Mouse (Mus musculus) embryonic facial prominence, embryonic 12.5 days (tissue): Measurements from ENCODE around the gene Hist1h1a. TPM values are rescaled to one million over a fixed set of nuclear protein-coding genes. Genes with fewer than 3 reads are reported as not detected.
"Not testable (repeated sequence)": the region's sequence is repeated elsewhere in the genome, so short reads cannot be mapped to it uniquely, and the experiment has no call there.

Source experiments
- ATAC-seq: fragments of 200-750 bp; cut with Nextera tagmentation; 2 replicates; pipeline ENCODE4 v1.8.0; 2017; ENCODE audit not compliant: insufficient number of reproducible peaks, insufficient read depth, low FRiP score, low TSS enrichment
- H3K27ac ChIP-seq: fragments of 300-500 bp; sonication (generic); 2 replicates; pipeline ENCODE4 v1.5.1; 2016; ENCODE audit warnings: mild to moderate bottlenecking
- H3K27me3 ChIP-seq: fragments of 300-500 bp; sonication (generic); 2 replicates; pipeline ENCODE4 v1.6.1; 2016; ENCODE audit warnings: mild to moderate bottlenecking, moderate library complexity
- H3K36me3 ChIP-seq: fragments of 300-500 bp; sonication (generic); 2 replicates; pipeline ENCODE4 v1.6.1; 2016; ENCODE audit warnings: mild to moderate bottlenecking
- H3K4me1 ChIP-seq: fragments of 300-500 bp; sonication (generic); 2 replicates; pipeline ENCODE4 v1.6.1; 2016
- H3K4me2 ChIP-seq: fragments of 300-500 bp; sonication (generic); replicated peaks from 2 replicates; pipeline ENCODE4 v1.6.1; 2016; ENCODE audit warnings: mild to moderate bottlenecking, moderate library complexity
- H3K4me3 ChIP-seq: fragments of 300-500 bp; sonication (generic); 2 replicates; pipeline ENCODE4 v1.5.1; 2016; ENCODE audit warnings: mild to moderate bottlenecking
- H3K9ac ChIP-seq: fragments of 300-500 bp; sonication (generic); 2 replicates; pipeline ENCODE4 v1.6.1; 2016; ENCODE audit warnings: mild to moderate bottlenecking, moderate library complexity
- H3K9me3 ChIP-seq: fragments of 300-500 bp; sonication (generic); 2 replicates; pipeline ENCODE4 v1.6.1; 2016; ENCODE audit warnings: mild to moderate bottlenecking, moderate library complexity
- WGBS: fragments of 180-500 bp; shearing (Covaris S2); methylation state at CpG from one replicate; pipeline ENCODE4 v1.1.7; 2016; 5-methylcytosine and 5-hydroxymethylcytosine counted together
- polyA plus RNA-seq: library from polyadenylated mRNA; unstranded; fragments of >200 nt; fragmentation: Nextera tagmentation; extraction: Ambion mirVana; gene quantifications from 2 replicates; pipeline ENCODE4 v1.2.1, GENCODE M21; 2016

Hist1h1a gene
- polyA plus RNA-seq, 1 experiment from 2014 or later: 4.0 TPM

DNA sequence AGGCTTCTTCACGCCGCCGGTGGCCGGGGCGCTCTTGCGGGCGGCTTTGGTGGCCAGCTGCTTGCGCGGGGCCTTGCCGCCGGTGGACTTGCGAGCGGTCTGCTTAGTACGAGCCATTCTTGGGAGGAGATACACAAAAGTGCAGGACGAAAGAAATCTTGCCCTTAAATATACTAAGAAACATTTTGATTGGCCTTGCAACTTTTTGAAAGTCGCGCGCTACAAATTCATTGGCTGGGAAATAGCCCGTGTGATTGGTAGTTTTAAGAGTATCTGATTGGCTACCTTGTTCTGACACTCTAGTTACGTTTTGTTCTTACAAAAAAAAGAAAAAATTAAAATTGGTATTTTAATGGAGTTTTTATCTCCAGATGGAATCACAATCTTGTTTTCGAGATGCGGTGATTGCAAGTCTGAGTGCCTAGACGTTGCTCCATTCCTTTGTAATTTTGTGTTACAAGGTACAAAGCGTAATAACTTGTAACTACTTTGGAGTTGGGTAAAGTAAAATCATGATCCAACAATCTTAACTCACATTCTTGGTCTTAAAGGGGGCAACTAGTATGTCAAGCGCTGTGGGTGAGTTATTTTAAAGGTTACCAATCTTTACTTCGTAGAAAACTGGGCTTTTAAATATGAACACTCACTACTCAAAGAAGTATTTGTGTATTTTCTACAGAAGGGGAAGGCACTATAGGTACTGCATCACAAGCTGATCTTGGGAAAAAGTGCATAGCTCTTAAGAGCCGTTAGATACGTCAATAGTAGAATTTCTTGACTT, 17.9 kb upstream of the Hist1h1a start, which contains the start of gene Hist1h3c:
Gene Hist1h3c (minus strand): TSS at position 222 of the 781 bp plus-strand sequence.
- Histone ChIP-seq H3K4me3 (peak within 1 kb of the TSS; percentile 40), H3K9ac (peak within 1 kb of the TSS; percentile 60), H3K4me1 (peaks cover 15% of the 10 kb centered on the region; the same call in 1 of the 2 replicates), H3K27me3 (no peaks in the 10 kb centered on the region), H3K4me2 (peak within 1 kb of the TSS; percentile 66), H3K36me3 (no peaks in the 10 kb centered on the region), H3K27ac (peak within 1 kb of the TSS; percentile 98), H3K9me3 (no peaks in the 10 kb centered on the region)
- WGBS: under 1% methylated on average over 24 of the region's 28 CpGs
- ATAC-seq: peak; percentile 55; the same call in 1 of the 2 replicates

GRCm38 (mm10) chr13:23746201-23747080, 17.0 kb upstream of the Hist1h1a start, which contains the start of gene Hist1h2bb:
TSS of gene Hist1h2bb (plus strand) at chr13:23746734.
- ATAC-seq: peak; percentile 92
- peak within 1 kb of the TSS; percentile 54 for H3K9ac ChIP-seq
- under 1% methylated on average over 43 of the region's 58 CpGs for WGBS
- not testable (repeated sequence) for H3K9me3 ChIP-seq, H3K27me3 ChIP-seq, H3K36me3 ChIP-seq
- peak within 1 kb of the TSS; percentile 66 for H3K4me2 ChIP-seq
- H3K4me1 ChIP-seq: peaks cover 10% of the 10 kb centered on the region; the same call in 1 of the 2 replicates
- peak within 1 kb of the TSS; percentile 40 for H3K4me3 ChIP-seq
- H3K27ac ChIP-seq: peak within 1 kb of the TSS; percentile 98

GRCm38 (mm10) chr13:23747081-23747891, 16.2 kb upstream of the Hist1h1a start:
- peaks cover 10% of the 10 kb centered on the region; the same call in 1 of the 2 replicates for H3K4me1 ChIP-seq
- H3K27ac ChIP-seq: peak overlapping the region; percentile 98
- WGBS: 4% methylated on average over 13 of the region's 13 CpGs
- H3K4me3 ChIP-seq: peak overlapping the region; percentile 40
- H3K4me2 ChIP-seq: peak overlapping the region; percentile 66
- no peaks in the 10 kb centered on the region for H3K27me3 ChIP-seq
- H3K9ac ChIP-seq: peak overlapping the region; percentile 46
- no peaks in the 10 kb centered on the region for H3K9me3 ChIP-seq
- no peaks in the 10 kb centered on the region for H3K36me3 ChIP-seq
- ATAC-seq: no peak

- no peak for ATAC-seq
Observed at GRCm38 (mm10) chr13:23747892-23748288, 15.6 kb upstream of the Hist1h1a start.

DNA sequence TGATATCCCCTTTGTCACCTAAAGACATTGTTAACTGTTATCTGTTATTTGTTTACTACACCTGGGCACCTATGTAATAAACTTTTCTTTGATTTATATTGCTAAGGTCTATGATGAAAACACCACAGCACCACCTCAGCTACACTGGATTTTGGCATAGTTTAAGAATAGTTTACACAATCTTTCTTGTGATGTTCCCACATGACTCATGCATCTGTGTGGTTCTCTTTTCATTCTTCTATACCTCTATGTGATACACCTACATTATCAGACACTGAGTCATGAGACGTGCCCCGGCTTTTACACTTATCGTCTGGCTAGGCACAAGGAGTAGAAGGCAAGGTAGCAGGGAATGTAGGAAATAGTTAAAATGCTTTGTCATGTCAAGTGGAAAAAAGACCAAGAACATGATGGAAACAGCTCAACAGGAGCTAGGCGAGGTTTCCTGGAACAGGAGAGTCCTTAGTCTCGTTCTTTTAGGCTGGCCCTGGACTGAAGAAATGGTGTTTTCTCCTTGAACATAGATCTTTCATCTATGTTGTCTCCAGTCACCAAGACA, 13.8 kb upstream of the Hist1h1a start:
- Histone ChIP-seq H3K27ac (peak overlapping the region; percentile 90), H3K9me3 (no peaks in the 10 kb centered on the region), H3K27me3 (no peaks in the 10 kb centered on the region), H3K4me3 (no peak overlapping the region), H3K9ac (no peak overlapping the region), H3K4me2 (no peak overlapping the region), H3K36me3 (no peaks in the 10 kb centered on the region), H3K4me1 (peaks cover 5% of the 10 kb centered on the region; the same call in 1 of the 2 replicates)
- 89% methylated on average over 5 of the region's 5 CpGs for WGBS
- ATAC-seq: no peak

More at GRCm38 (mm10) chr13:23747892-23748288, 15.6 kb upstream of the Hist1h1a start:
- no peaks in the 10 kb centered on the region for H3K27me3 ChIP-seq
- H3K4me2 ChIP-seq: peak overlapping the region; percentile 66
- H3K36me3 ChIP-seq: no peaks in the 10 kb centered on the region
- peaks cover 10% of the 10 kb centered on the region; the same call in 1 of the 2 replicates for H3K4me1 ChIP-seq
- H3K4me3 ChIP-seq: peak overlapping the region; percentile 9; the same call in 1 of the 2 replicates
- H3K9ac ChIP-seq: 0 out of 2 replicates have a peak overlapping the region, but pooled peaks have one; percentile 5
- H3K9me3 ChIP-seq: no peaks in the 10 kb centered on the region
- H3K27ac ChIP-seq: peak overlapping the region; percentile 98
- 7% methylated on average over 4 of the region's 4 CpGs for WGBS

GRCm38 (mm10) chr13:23750839-23751477, 12.5 kb upstream of the Hist1h1a start, which contains the start of gene Hist1h2ab:
TSS of gene Hist1h2ab (plus strand) at chr13:23751126.
- peak within 1 kb of the TSS; percentile 58 for H3K9ac ChIP-seq
- H3K27ac ChIP-seq: peak within 1 kb of the TSS; percentile 96
- peak within 1 kb of the TSS; percentile 42 for H3K4me3 ChIP-seq
- ATAC-seq: 0 out of 2 replicates have a peak, but pooled peaks have one; percentile 22
- H3K4me2 ChIP-seq: peak within 1 kb of the TSS; percentile 55
- H3K36me3 ChIP-seq, H3K4me1 ChIP-seq, H3K9me3 ChIP-seq, H3K27me3 ChIP-seq: not testable (repeated sequence)
- 1% methylated on average over 27 of the region's 47 CpGs for WGBS

DNA sequence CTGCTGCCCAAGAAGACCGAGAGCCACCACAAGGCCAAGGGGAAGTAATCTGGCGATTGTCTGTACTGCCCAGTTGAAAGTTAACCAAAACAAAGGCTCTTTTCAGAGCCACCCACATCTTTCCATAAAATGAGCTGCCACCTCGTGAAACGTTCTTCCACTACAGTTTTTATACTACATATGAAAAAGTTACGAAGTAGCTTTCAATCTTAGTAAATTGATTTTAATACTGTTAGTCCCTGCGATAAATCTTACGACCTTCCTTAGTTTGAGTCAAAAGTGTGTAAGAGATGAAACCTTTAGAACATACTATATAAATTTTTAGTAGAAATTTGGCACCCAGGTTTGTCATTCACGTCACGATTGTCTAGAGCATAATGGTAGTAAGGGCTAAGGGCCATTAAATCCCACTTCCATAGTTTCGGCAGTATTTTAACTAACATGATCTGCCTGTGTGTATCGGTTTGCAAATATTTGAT, 11.9 kb upstream of the Hist1h1a start:
- WGBS: under 1% methylated on average over 11 of the region's 11 CpGs
- Histone ChIP-seq H3K27me3 (no peaks in the 10 kb centered on the region), H3K27ac (peak overlapping the region; percentile 96), H3K4me2 (peak overlapping the region; percentile 55), H3K9ac (peak overlapping the region; percentile 58), H3K36me3 (no peaks in the 10 kb centered on the region), H3K4me1 (peaks cover 5% of the 10 kb centered on the region; the same call in 1 of the 2 replicates), H3K9me3 (no peaks in the 10 kb centered on the region), H3K4me3 (peak overlapping the region; percentile 42)
- ATAC-seq: no peak

- H3K36me3 ChIP-seq, H3K9me3 ChIP-seq, H3K27me3 ChIP-seq, H3K4me1 ChIP-seq: not testable (repeated sequence)
- Histone ChIP-seq H3K4me3 (peak within 1 kb of the TSS; percentile 42), H3K4me2 (peak within 1 kb of the TSS; percentile 57), H3K9ac (peak within 1 kb of the TSS; percentile 59), H3K27ac (peak within 1 kb of the TSS; percentile 96)
- peak; percentile 88 for ATAC-seq
- WGBS: 1% methylated on average over 22 of the region's 47 CpGs
Observed at GRCm38 (mm10) chr13:23752067-23752741, 11.3 kb upstream of the Hist1h1a start, which contains the start of gene Hist1h3b. TSS of gene Hist1h3b (plus strand) at chr13:23752267.

DNA sequence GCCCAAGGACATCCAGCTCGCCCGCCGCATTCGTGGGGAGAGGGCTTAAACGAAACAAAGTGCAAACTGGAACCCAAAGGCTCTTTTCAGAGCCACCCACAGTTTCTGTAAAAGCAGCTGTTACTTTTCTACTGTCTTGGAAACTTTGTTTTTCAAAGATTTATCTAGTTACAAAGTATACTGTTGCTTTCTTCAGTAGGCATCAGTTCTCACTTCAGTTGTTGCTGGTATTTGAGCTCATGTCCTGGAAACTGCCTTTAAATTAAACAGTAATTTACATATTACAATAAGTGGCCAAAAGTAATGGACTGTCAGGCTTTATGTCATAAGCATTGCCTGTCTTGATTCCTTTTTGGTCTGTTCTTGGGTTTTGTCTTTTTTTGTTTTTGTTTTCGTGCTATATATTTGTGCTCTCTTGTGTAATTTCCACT, 10.7 kb upstream of the Hist1h1a start:
- Histone ChIP-seq H3K36me3 (no peaks in the 10 kb centered on the region), H3K4me2 (peak overlapping the region; percentile 57), H3K4me1 (peaks cover 5% of the 10 kb centered on the region; the same call in 1 of the 2 replicates), H3K4me3 (peak overlapping the region; percentile 41), H3K27me3 (no peaks in the 10 kb centered on the region), H3K27ac (peak overlapping the region; percentile 88), H3K9me3 (no peaks in the 10 kb centered on the region), H3K9ac (peak overlapping the region; percentile 59)
- WGBS: under 1% methylated on average over 6 of the region's 6 CpGs
- no peak for ATAC-seq
